Mouse (Mus musculus) embryonic facial prominence, embryonic 10.5 days (tissue): ENCODE data around the gene Pskh1. TPM values are rescaled to one million over a fixed set of nuclear protein-coding genes. Genes with fewer than 3 reads are reported as not detected.

Source experiments
- DNase-seq: peaks from one replicate; pipeline ENCODE4 v3.0.0-alpha.2; 2017; ENCODE audit warnings: low spot score
- H3K27ac ChIP-seq: fragments of 300-500 bp; sonication (generic); replicated peaks from 2 replicates; pipeline ENCODE4 v1.5.1; 2016; ENCODE audit warnings: mild to moderate bottlenecking
- H3K27me3 ChIP-seq: fragments of 300-500 bp; sonication (generic); replicated peaks from 2 replicates; pipeline ENCODE4 v1.6.1; 2016; ENCODE audit warnings: low read depth, mild to moderate bottlenecking; ENCODE audit not compliant: poor library complexity, severe bottlenecking
- H3K36me3 ChIP-seq: fragments of 300-500 bp; sonication (generic); replicated peaks from 2 replicates; pipeline ENCODE4 v1.6.1; 2016; ENCODE audit warnings: mild to moderate bottlenecking, moderate library complexity
- H3K4me1 ChIP-seq: fragments of 300-500 bp; sonication (generic); 2 replicates; pipeline ENCODE4 v1.6.1; 2016
- H3K4me3 ChIP-seq: fragments of 300-500 bp; sonication (generic); 2 replicates; pipeline ENCODE4 v1.5.1; 2016; ENCODE audit warnings: mild to moderate bottlenecking, moderate library complexity
- H3K9me3 ChIP-seq: fragments of 300-500 bp; sonication (generic); 2 replicates; pipeline ENCODE4 v1.6.1; 2016; ENCODE audit warnings: mild to moderate bottlenecking
- WGBS: fragments of 180-500 bp; shearing (Covaris S2); methylation state at CpG from one replicate; pipeline ENCODE4 v1.1.7; 2016; 5-methylcytosine and 5-hydroxymethylcytosine counted together
- polyA plus RNA-seq: library from polyadenylated mRNA; unstranded; fragments of >200 nt; fragmentation: Nextera tagmentation; extraction: Ambion mirVana; gene quantifications from 2 replicates; pipeline ENCODE4 v1.2.1, GENCODE M21; 2016

The Pskh1 gene
- 35.9 and 38.1 TPM in 2 replicates for polyA plus RNA-seq

- Histone ChIP-seq H3K4me3 (peak within 1 kb of the TSS; percentile 97), H3K27me3 (no peaks in the 10 kb centered on the region), H3K27ac (peak within 1 kb of the TSS; percentile 98), H3K36me3 (no peaks in the 10 kb centered on the region), H3K4me1 (peaks cover 8% of the 10 kb centered on the region), H3K9me3 (no peaks in the 10 kb centered on the region)
- DNase-seq, result peak; percentile 96
- WGBS, result under 1% methylated on average over 68 of the region's 68 CpGs
Observed at GRCm38 (mm10) chr8:105900180-105900940, at the start of gene Pskh1. Gene Pskh1 (plus strand): TSS chr8:105900441.

GRCm38 (mm10) chr8:105850611-105851010, 49.6 kb upstream of the Pskh1 start:
- no peak for DNase-seq
- peak overlapping the region; percentile 83 for H3K4me3 ChIP-seq
- H3K9me3 ChIP-seq, result no peaks in the 10 kb centered on the region
- WGBS, result 80% methylated on average over 7 of the region's 7 CpGs
- H3K36me3 ChIP-seq, result peaks cover 44% of the 10 kb centered on the region
- H3K27ac ChIP-seq, result no peak overlapping the region
- H3K4me1 ChIP-seq, result peaks cover 21% of the 10 kb centered on the region
- H3K27me3 ChIP-seq, result no peaks in the 10 kb centered on the region

- H3K36me3 ChIP-seq, result peaks cover 33% of the 10 kb centered on the region
- no peaks in the 10 kb centered on the region for H3K9me3 ChIP-seq
- peaks cover 32% of the 10 kb centered on the region for H3K4me1 ChIP-seq
- WGBS, result under 1% methylated on average over 34 of the region's 34 CpGs
- peak overlapping the region; percentile 83 for H3K4me3 ChIP-seq
- H3K27ac ChIP-seq, result peak overlapping the region; percentile 88
- DNase-seq, result peak; percentile 94
- H3K27me3 ChIP-seq, result no peaks in the 10 kb centered on the region
Observed at GRCm38 (mm10) chr8:105851651-105852143, 48.5 kb upstream of the Pskh1 start.

- Histone ChIP-seq H3K4me3 (peak overlapping the region; percentile 83), H3K27ac (peak overlapping the region; percentile 37; the same call in 1 of the 2 replicates), H3K4me1 (peaks cover 37% of the 10 kb centered on the region), H3K9me3 (no peaks in the 10 kb centered on the region), H3K36me3 (peaks cover 30% of the 10 kb centered on the region), H3K27me3 (no peaks in the 10 kb centered on the region)
- WGBS, result 82% methylated on average over 12 of the region's 12 CpGs
- peak; percentile 10 for DNase-seq
Observed at GRCm38 (mm10) chr8:105852146-105852729, 48.0 kb upstream of the Pskh1 start.

- 93% methylated on average over 3 of the region's 3 CpGs for WGBS
- peaks cover 46% of the 10 kb centered on the region for H3K4me1 ChIP-seq
- H3K9me3 ChIP-seq, result no peaks in the 10 kb centered on the region
- peaks cover 29% of the 10 kb centered on the region for H3K36me3 ChIP-seq
- no peak for DNase-seq
- peak within 1 kb of the TSS; percentile 83; the same call in 1 of the 2 replicates for H3K4me3 ChIP-seq
- H3K27me3 ChIP-seq, result no peaks in the 10 kb centered on the region
- H3K27ac ChIP-seq, result 0 out of 2 replicates have a peak within 1 kb of the TSS, but pooled peaks have one; percentile 37
Observed at GRCm38 (mm10) chr8:105853178-105853577, 47.1 kb upstream of the Pskh1 start, which contains the start of gene Cenpt. Gene Cenpt (minus strand): TSS chr8:105853278.

GRCm38 (mm10) chr8:105854303-105854702, 45.9 kb upstream of the Pskh1 start:
- Histone ChIP-seq H3K4me1 (peaks cover 53% of the 10 kb centered on the region), H3K36me3 (peaks cover 26% of the 10 kb centered on the region), H3K4me3 (peak overlapping the region; percentile 84), H3K27ac (peak overlapping the region; percentile 95), H3K9me3 (no peaks in the 10 kb centered on the region), H3K27me3 (no peaks in the 10 kb centered on the region)
- DNase-seq, result no peak
- WGBS, result 27% methylated on average over 8 of the region's 8 CpGs

- Histone ChIP-seq H3K4me3 (peak within 1 kb of the TSS; percentile 84), H3K9me3 (no peaks in the 10 kb centered on the region), H3K27me3 (no peaks in the 10 kb centered on the region), H3K4me1 (peaks cover 57% of the 10 kb centered on the region), H3K36me3 (peaks cover 22% of the 10 kb centered on the region), H3K27ac (peak within 1 kb of the TSS; percentile 95)
- peak; percentile 95 for DNase-seq
- under 1% methylated on average over 43 of the region's 43 CpGs for WGBS
Observed at GRCm38 (mm10) chr8:105854715-105855216, 45.5 kb upstream of the Pskh1 start, which contains the start of gene Thap11. Gene Thap11 (plus strand): TSS chr8:105855132.

GRCm38 (mm10) chr8:105855248-105856167, 44.7 kb upstream of the Pskh1 start:
- Histone ChIP-seq H3K4me1 (peaks cover 59% of the 10 kb centered on the region), H3K27me3 (no peaks in the 10 kb centered on the region), H3K36me3 (peaks cover 20% of the 10 kb centered on the region), H3K9me3 (no peaks in the 10 kb centered on the region), H3K27ac (peak overlapping the region; percentile 95), H3K4me3 (peak overlapping the region; percentile 84)
- peak; percentile 69 for DNase-seq
- WGBS, result under 1% methylated on average over 71 of the region's 71 CpGs

GRCm38 (mm10) chr8:105856168-105856835, 43.9 kb upstream of the Pskh1 start:
- peaks cover 20% of the 10 kb centered on the region for H3K36me3 ChIP-seq
- WGBS, result 30% methylated on average over 15 of the region's 15 CpGs
- DNase-seq, result no peak
- peak overlapping the region; percentile 84 for H3K4me3 ChIP-seq
- H3K27me3 ChIP-seq, result no peaks in the 10 kb centered on the region
- peak overlapping the region; percentile 95 for H3K27ac ChIP-seq
- no peaks in the 10 kb centered on the region for H3K9me3 ChIP-seq
- H3K4me1 ChIP-seq, result peaks cover 53% of the 10 kb centered on the region

GRCm38 (mm10) chr8:105858495-105858894, 41.7 kb upstream of the Pskh1 start:
- Histone ChIP-seq H3K9me3 (no peaks in the 10 kb centered on the region), H3K4me1 (peaks cover 68% of the 10 kb centered on the region), H3K4me3 (peak overlapping the region; percentile 29; the same call in 1 of the 2 replicates), H3K27me3 (no peaks in the 10 kb centered on the region), H3K36me3 (peaks cover 34% of the 10 kb centered on the region), H3K27ac (no peak overlapping the region)
- DNase-seq, result no peak
- 89% methylated on average over 5 of the region's 5 CpGs for WGBS

GRCm38 (mm10) chr8:105859314-105859713, 40.9 kb upstream of the Pskh1 start:
- Histone ChIP-seq H3K27ac (peak overlapping the region; percentile 99), H3K36me3 (peaks cover 42% of the 10 kb centered on the region), H3K9me3 (no peaks in the 10 kb centered on the region), H3K27me3 (no peaks in the 10 kb centered on the region), H3K4me3 (peak overlapping the region; percentile 99; the same call in 1 of the 2 replicates), H3K4me1 (peaks cover 76% of the 10 kb centered on the region)
- WGBS, result 83% methylated on average over 5 of the region's 5 CpGs
- no peak for DNase-seq
